Comparison of ENCODE assay signal across 25 mouse cellular contexts in genomic region chr19:5543362-5543761, GRCm38 (mm10). TPM values are rescaled to one million over a fixed set of nuclear protein-coding genes. Genes with fewer than 3 reads are reported as not detected.
DNase-seq lines count a peak whose midpoint lies in the region; ATAC-seq and TF ChIP-seq lines count a peak whose summit lies in the region.
"Had no signal": no experiment of that assay in that cellular context is flagged by ENCODE, and none has a peak within 500 bp of the region (broad histone marks: within the 10 kb centered on the region; RNA-seq: fewer than 3 reads in every experiment).

No protein-coding gene starts in this region.

- 85% methylated on average over 9 of the region's 9 CpGs for WGBS in limb, embryonic 15.5 days
- WGBS in limb, embryonic 10.5 days = 88% methylated on average over 9 of the region's 9 CpGs

- no peak for DNase-seq in limb, embryonic 10.5 days (ENCODE audit: low spot score)
- no peak for DNase-seq in frontal cortex, postnatal 14 days (ENCODE audit: low spot score in 2 of 2)
- DNase-seq in lung, postnatal 36 days = no peak
- DNase-seq: adrenal gland, adult 8-10 months; adrenal gland, postnatal 14 days; adrenal gland, postnatal 36 days; B cell, adult 2 months; cerebellum, adult 18-20 months; cerebellum, adult 8-10 months; cerebellum, adult 9-11 months; cerebellum, postnatal 14 days; cerebellum, postnatal 36 days; embryo, embryonic 11 days had no signal

- H3K4me1 ChIP-seq in limb, embryonic 15.5 days = no peaks in the 10 kb centered on the region
- peaks cover 6% of the 10 kb centered on the region; the same call in 1 of the 2 replicates for H3K4me1 ChIP-seq in limb, embryonic 10.5 days
- H3K4me1 ChIP-seq: forebrain, embryonic 12.5 days had no signal

- no peaks in the 10 kb centered on the region for H3K79me3 ChIP-seq in C2C12 (ENCODE audit: low read depth)

- H3K36me3 ChIP-seq in limb, embryonic 15.5 days = no peaks in the 10 kb centered on the region
- H3K36me3 ChIP-seq in limb, embryonic 10.5 days = no peaks in the 10 kb centered on the region
- H3K36me3 ChIP-seq in C2C12 (ENCODE audit: control insufficient read depth, insufficient read depth) = no peaks in the 10 kb centered on the region
- H3K36me3 ChIP-seq: embryonic facial prominence, embryonic 13.5 days; embryonic facial prominence, embryonic 15.5 days; forebrain, embryonic 10.5 days; forebrain, embryonic 12.5 days had no signal

- H3K4me2 ChIP-seq in limb, embryonic 15.5 days = no peak overlapping the region
- H3K4me2 ChIP-seq: embryonic facial prominence, embryonic 13.5 days; embryonic facial prominence, embryonic 15.5 days; forebrain, embryonic 12.5 days had no signal

- no peaks in the 10 kb centered on the region for H3K9me3 ChIP-seq in limb, embryonic 15.5 days
- no peaks in the 10 kb centered on the region for H3K9me3 ChIP-seq in limb, embryonic 10.5 days (replicated peaks)
- H3K9me3 ChIP-seq: embryonic facial prominence, embryonic 13.5 days; embryonic facial prominence, embryonic 15.5 days; forebrain, embryonic 10.5 days; forebrain, embryonic 12.5 days had no signal

- no peak overlapping the region for H3K4me3 ChIP-seq in limb, embryonic 15.5 days
- H3K4me3 ChIP-seq in limb, embryonic 10.5 days = no peak overlapping the region
- no peak overlapping the region for H3K4me3 ChIP-seq in C2C12 (ENCODE audit: insufficient read depth, poor library complexity, severe bottlenecking)
- H3K4me3 ChIP-seq: embryonic facial prominence, embryonic 13.5 days; embryonic facial prominence, embryonic 15.5 days; erythroblast, embryonic 14.5 days; forebrain, embryonic 10.5 days; forebrain, embryonic 12.5 days had no signal

- H3K27me3 ChIP-seq in limb, embryonic 15.5 days = no peaks in the 10 kb centered on the region
- H3K27me3 ChIP-seq in limb, embryonic 10.5 days (ENCODE audit: low read depth, poor library complexity, severe bottlenecking) = 0 out of 2 replicates have a peak, but pooled peaks cover 10% of the 10 kb centered on the region
- H3K27me3 ChIP-seq in C2C12 (ENCODE audit: control insufficient read depth, insufficient read depth, insufficient read length) = peaks cover 10% of the 10 kb centered on the region
- H3K27me3 ChIP-seq: embryonic facial prominence, embryonic 13.5 days; embryonic facial prominence, embryonic 15.5 days; Patski had no signal

- no peaks in the 10 kb centered on the region for H3K79me2 ChIP-seq in C2C12 (ENCODE audit: control insufficient read depth, insufficient read depth)

- TF ChIP-seq CTCF in C2C12 (IDR thresholded peaks at IDR 0.05; ENCODE audit: control insufficient read depth, insufficient read depth, insufficient read length) = no peak

- H3K27ac ChIP-seq in limb, embryonic 15.5 days = 0 out of 2 replicates have a peak overlapping the region, but pooled peaks have one; percentile 8
- no peak overlapping the region for H3K27ac ChIP-seq in limb, embryonic 10.5 days
- H3K27ac ChIP-seq: embryonic facial prominence, embryonic 13.5 days; embryonic facial prominence, embryonic 15.5 days; forebrain, embryonic 10.5 days; forebrain, embryonic 12.5 days had no signal

- no peak for ATAC-seq in limb, embryonic 15.5 days (ENCODE audit: insufficient number of reproducible peaks, low FRiP score, low TSS enrichment, low read depth)
- ATAC-seq: activated CD4-positive, CD25-positive, alpha-beta regulatory T cell, adult 4 months; forebrain, embryonic 14.5 days; forebrain, embryonic 16.5 days; Patski had no signal

- no peak overlapping the region for H3ac ChIP-seq in C2C12 (ENCODE audit: control insufficient read depth, insufficient read length, low read depth)

- no peak overlapping the region for H3K9ac ChIP-seq in limb, embryonic 15.5 days
- H3K9ac ChIP-seq: embryonic facial prominence, embryonic 13.5 days; embryonic facial prominence, embryonic 15.5 days; forebrain, embryonic 12.5 days had no signal

TF ChIP-seq in C2C12, 6 proteins besides CTCF, POLR2A, EP300 and RAD21:
- TF ChIP-seq MYOD1 (IDR thresholded peaks at IDR 0.05; ENCODE audit: control insufficient read depth, insufficient read length, low read depth) (no peak), USF1 (IDR thresholded peaks at IDR 0.05; ENCODE audit: low read depth) (peak; percentile 70), MAX (IDR thresholded peaks at IDR 0.05) (no peak)

RNA-seq across cellular contexts. Expression of gene Ovol1, which starts 17.1 kb away (rescaled TPM):
- polyA plus RNA-seq in limb, embryonic 15.5 days (2015; fragmentation: Nextera tagmentation; extraction: Ambion mirVana) = 30.1 and 30.3 TPM in 2 replicates
- 0.74 and 0.86 TPM in 2 replicates for polyA plus RNA-seq in limb, embryonic 10.5 days (2016; fragmentation: Nextera tagmentation; extraction: Ambion mirVana)
- not detected for polyA plus RNA-seq in C2C12 (2012; fragmentation: generic; extraction: Trizol)
- polyA plus RNA-seq: activated CD4-positive, CD25-positive, alpha-beta regulatory T cell, adult 4 months; forebrain, embryonic 14.5 days had no signal

RNA-seq across cellular contexts. Expression of gene Ap5b1, which starts 24.5 kb away (rescaled TPM):
- polyA plus RNA-seq in limb, embryonic 15.5 days (2015; fragmentation: Nextera tagmentation; extraction: Ambion mirVana) = 4.3 and 4.4 TPM in 2 replicates
- polyA plus RNA-seq in limb, embryonic 10.5 days (2016; fragmentation: Nextera tagmentation; extraction: Ambion mirVana) = 1.2 and 1.4 TPM in 2 replicates
- polyA plus RNA-seq in C2C12 (2012; fragmentation: generic; extraction: Trizol) = 3.9 TPM

RNA-seq across cellular contexts. Expression of gene Snx32, which starts 33.0 kb away (rescaled TPM):
- polyA plus RNA-seq in limb, embryonic 15.5 days (2015; fragmentation: Nextera tagmentation; extraction: Ambion mirVana) = 9.4 and 10.3 TPM in 2 replicates
- polyA plus RNA-seq in limb, embryonic 10.5 days (2016; fragmentation: Nextera tagmentation; extraction: Ambion mirVana) = 4.1 and 7.0 TPM in 2 replicates
- polyA plus RNA-seq in C2C12 (2012; fragmentation: generic; extraction: Trizol) = 1.1 TPM

RNA-seq across cellular contexts. Expression of gene 1700020D05Rik, which starts 39.8 kb away (rescaled TPM):
- not detected in 2 replicates for polyA plus RNA-seq in limb, embryonic 15.5 days (2015; fragmentation: Nextera tagmentation; extraction: Ambion mirVana)
- not detected in 2 replicates for polyA plus RNA-seq in limb, embryonic 10.5 days (2016; fragmentation: Nextera tagmentation; extraction: Ambion mirVana)
- polyA plus RNA-seq in C2C12 (2012; fragmentation: generic; extraction: Trizol) = 0.15 TPM
- polyA plus RNA-seq: embryonic facial prominence, embryonic 11.5 days; embryonic facial prominence, embryonic 13.5 days; forebrain, embryonic 10.5 days; forebrain, embryonic 14.5 days had no signal

RNA-seq across cellular contexts. Expression of gene Cfl1, which starts 53.1 kb away (rescaled TPM):
- 2,209 and 2,356 TPM in 2 replicates for polyA plus RNA-seq in limb, embryonic 15.5 days (2015; fragmentation: Nextera tagmentation; extraction: Ambion mirVana)
- polyA plus RNA-seq in limb, embryonic 10.5 days (2016; fragmentation: Nextera tagmentation; extraction: Ambion mirVana) = 3,106 and 3,128 TPM in 2 replicates
- 2,315 TPM for polyA plus RNA-seq in C2C12 (2012; fragmentation: generic; extraction: Trizol)

Comparison
In these comparisons a context has a peak if more than half of its experiments do, and no peak if none do; other contexts are left out.
1. RNA of gene Ovol1, which starts 17.1 kb away (polyA plus RNA-seq): 30.1 to 30.3 TPM in limb, embryonic 15.5 days; 0.74 to 0.86 TPM in limb, embryonic 10.5 days and not detected in C2C12 (single experiment); every median in the first group is over 10 times any median in the second.